Mouse (Mus musculus) limb, embryonic 12.5 days (tissue): ENCODE measurements at regions not wholly inside any gene's neighbourhood (a gene's known extent, or its start where the extent isn't known, plus 50 kb on each side); places are given as distances from the start of the nearest gene placed in this dataset.

Experiments
- ATAC-seq: fragments of 200-750 bp; cut with Nextera tagmentation; 2 replicates; pipeline ENCODE4 v1.8.0; 2017; ENCODE audit warnings: low read depth, moderate TSS enrichment; ENCODE audit not compliant: insufficient number of reproducible peaks, insufficient read depth, low FRiP score, low TSS enrichment
- H3K27ac ChIP-seq: fragments of 300-500 bp; sonication (generic); 2 replicates; pipeline ENCODE4 v1.5.1; 2016; ENCODE audit warnings: mild to moderate bottlenecking, moderate library complexity
- H3K27me3 ChIP-seq: fragments of 300-500 bp; sonication (generic); 2 replicates; pipeline ENCODE4 v1.6.1; 2016; ENCODE audit warnings: mild to moderate bottlenecking, moderate library complexity
- H3K36me3 ChIP-seq: fragments of 300-500 bp; sonication (generic); 2 replicates; pipeline ENCODE4 v1.6.1; 2016; ENCODE audit warnings: mild to moderate bottlenecking, moderate library complexity
- H3K4me1 ChIP-seq: fragments of 300-500 bp; sonication (generic); replicated peaks from 2 replicates; pipeline ENCODE4 v1.6.1; 2016
- H3K4me2 ChIP-seq: fragments of 300-500 bp; sonication (generic); 2 replicates; pipeline ENCODE4 v1.6.1; 2016; ENCODE audit warnings: mild to moderate bottlenecking, moderate library complexity
- H3K4me3 ChIP-seq: fragments of 300-500 bp; sonication (generic); replicated peaks from 2 replicates; pipeline ENCODE4 v1.5.1; 2016; ENCODE audit warnings: mild to moderate bottlenecking
- H3K9ac ChIP-seq: fragments of 300-500 bp; sonication (generic); replicated peaks from 2 replicates; pipeline ENCODE4 v1.6.1; 2016; ENCODE audit warnings: mild to moderate bottlenecking, moderate library complexity
- H3K9me3 ChIP-seq: fragments of 300-500 bp; sonication (generic); 2 replicates; pipeline ENCODE4 v1.6.1; 2016; ENCODE audit warnings: mild to moderate bottlenecking, moderate library complexity
- WGBS: fragments of 180-500 bp; shearing (Covaris S2); methylation state at CpG from one replicate; pipeline ENCODE4 v1.1.7; 2016; 5-methylcytosine and 5-hydroxymethylcytosine counted together

DNA sequence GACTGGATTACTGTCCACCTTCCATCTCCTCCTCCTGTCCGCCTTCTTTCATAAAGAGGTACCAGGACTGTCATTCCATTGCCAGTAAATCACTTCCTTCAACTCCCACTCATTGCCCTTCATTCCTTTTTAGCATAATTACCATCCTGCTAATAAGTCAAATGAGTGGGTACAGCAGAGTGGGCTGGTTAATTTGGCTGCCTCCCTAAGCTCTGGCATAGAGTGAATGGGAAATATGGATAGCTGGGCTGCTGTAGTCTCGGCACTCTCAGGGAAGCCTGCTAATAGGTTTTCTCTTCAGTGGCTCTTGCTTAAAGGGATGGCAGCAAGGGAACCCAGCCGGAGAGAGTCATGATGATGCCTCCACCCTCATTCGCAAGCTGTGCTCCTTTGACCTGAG lies 1108.9 kb downstream of the Agbl1 start:
- Histone ChIP-seq H3K4me3 (no peak overlapping the region), H3K9ac (no peak overlapping the region), H3K4me1 (no peaks in the 10 kb centered on the region), H3K4me2 (no peak overlapping the region), H3K9me3 (no peaks in the 10 kb centered on the region), H3K36me3 (no peaks in the 10 kb centered on the region), H3K27me3 (no peaks in the 10 kb centered on the region), H3K27ac (no peak overlapping the region)
- no peak for ATAC-seq
- 84% methylated on average over 4 of the region's 4 CpGs for WGBS
